Mouse (Mus musculus): ENCODE data around the gene Hnrnpu.

DNA sequence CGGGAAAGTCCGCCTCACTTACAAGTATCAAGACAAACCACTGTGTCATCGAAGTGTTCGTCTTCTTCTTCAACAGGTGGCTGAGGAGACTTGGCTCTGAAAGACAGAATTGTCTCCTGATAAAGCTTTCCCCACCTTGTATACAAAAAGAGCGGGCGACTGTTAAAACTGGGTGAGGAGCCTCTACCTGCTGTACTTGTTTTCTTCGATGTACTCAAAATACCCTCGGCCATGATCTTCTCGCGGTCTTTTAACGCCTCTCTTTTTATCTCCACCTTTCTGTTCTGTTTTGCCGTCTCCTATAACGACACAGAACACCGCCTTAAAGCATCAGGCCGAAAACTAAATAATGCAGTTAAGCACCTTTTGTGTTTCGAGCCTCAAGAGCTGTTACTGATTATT, 1.7 kb downstream of the Hnrnpu start:
- TF ChIP-seq ZC3H11A (IDR thresholded peaks at IDR 0.05; ENCODE audit: borderline replicate concordance, low read depth, low read length) (no peak), MAFK (IDR thresholded peaks at IDR 0.05; ENCODE audit: insufficient read depth, low read depth, low read length) (no peak), HCFC1 (IDR thresholded peaks at IDR 0.05; ENCODE audit: borderline replicate concordance, insufficient read depth, low read length) (no peak)
